Mouse (Mus musculus) kidney, postnatal 36 days (tissue): Measurements from ENCODE around the gene Tmem63c.

Experiments
- DNase-seq, 2 experiments: peaks; one replicate each; pipeline ENCODE4 v3.0.0; 2021 to 2022; ENCODE audit warnings: mixed read lengths in 2 of 2

The Tmem63c gene

GRCm38 (mm10) chr12:87002209-87002608 lies 18.9 kb upstream of the Tmem63c start:
- no peak for DNase-seq

GRCm38 (mm10) chr12:87002815-87003214 lies 18.3 kb upstream of the Tmem63c start:
- DNase-seq: no peak

GRCm38 (mm10) chr12:87003606-87004005 lies 17.5 kb upstream of the Tmem63c start:
- DNase-seq: no peak

GRCm38 (mm10) chr12:87004596-87004995 lies 16.5 kb upstream of the Tmem63c start:
- no peak for DNase-seq

- DNase-seq: peak; percentile 19 to 69
These were observed 4.1 kb upstream of the Tmem63c start for GRCm38 (mm10) chr12:87017041-87017440.

- DNase-seq: no peak
These were observed 2.4 kb upstream of the Tmem63c start for GRCm38 (mm10) chr12:87018756-87019155.

- DNase-seq: no peak
These were observed 866 bp downstream of the Tmem63c start for GRCm38 (mm10) chr12:87022006-87022405.

GRCm38 (mm10) chr12:87023456-87023855 lies 2.3 kb downstream of the Tmem63c start:
- no peak for DNase-seq

- DNase-seq: peak in 1 of 2 experiments; percentile 8
These were observed 5.2 kb downstream of the Tmem63c start for GRCm38 (mm10) chr12:87026109-87026870.

- no peak for DNase-seq
These were observed 5.7 kb downstream of the Tmem63c start for GRCm38 (mm10) chr12:87026871-87027240.

GRCm38 (mm10) chr12:87027391-87027790 lies 6.3 kb downstream of the Tmem63c start:
- no peak for DNase-seq

- no peak for DNase-seq
These were observed 6.9 kb downstream of the Tmem63c start for GRCm38 (mm10) chr12:87028068-87028467.

- DNase-seq: no peak
These were observed 8.3 kb downstream of the Tmem63c start for GRCm38 (mm10) chr12:87029251-87029976.

GRCm38 (mm10) chr12:87031163-87031763 lies 10.1 kb downstream of the Tmem63c start:
- DNase-seq: peak in 1 of 2 experiments; percentile 13

GRCm38 (mm10) chr12:87036631-87037030 lies 15.5 kb downstream of the Tmem63c start:
- no peak for DNase-seq

GRCm38 (mm10) chr12:87040166-87040565 lies 19.0 kb downstream of the Tmem63c start:
- peak in 1 of 2 experiments; percentile 32 for DNase-seq

GRCm38 (mm10) chr12:87040857-87041256 lies 19.7 kb downstream of the Tmem63c start:
- no peak for DNase-seq

GRCm38 (mm10) chr12:87042456-87042855 lies 21.3 kb downstream of the Tmem63c start:
- DNase-seq: no peak

- DNase-seq: no peak
These were observed 22.1 kb downstream of the Tmem63c start for GRCm38 (mm10) chr12:87043221-87043620.

- no peak for DNase-seq
These were observed 23.6 kb downstream of the Tmem63c start for GRCm38 (mm10) chr12:87044711-87045110.

- DNase-seq: no peak
These were observed 26.4 kb downstream of the Tmem63c start for GRCm38 (mm10) chr12:87047536-87047935.

GRCm38 (mm10) chr12:87052661-87053321 lies 31.7 kb downstream of the Tmem63c start:
- peak; percentile 74 to 93 for DNase-seq

- no peak for DNase-seq
These were observed 33.7 kb downstream of the Tmem63c start for GRCm38 (mm10) chr12:87054873-87055272.
